Mouse (Mus musculus): ENCODE results near the gene Galnt7.

GRCm38 (mm10) chr8:57584416-57585127, 68.3 kb downstream of the Galnt7 start:
- no peak for TF ChIP-seq POLR2A (IDR thresholded peaks at IDR 0.05; ENCODE audit: low read depth, low read length)
- TF ChIP-seq SMC3 (IDR thresholded peaks at IDR 0.05; ENCODE audit: low read depth, low read length) = no peak
- no peak for TF ChIP-seq MEF2A (IDR thresholded peaks at IDR 0.05; ENCODE audit: borderline replicate concordance, low read depth, low read length)
- no peak for TF ChIP-seq HCFC1 (IDR thresholded peaks at IDR 0.05; ENCODE audit: low read depth, low read length)
- TF ChIP-seq CTCF (conservative IDR thresholded peaks at IDR 0.05 in 1 of 2, IDR thresholded peaks at IDR 0.05 in 1 of 2; ENCODE audit: low read depth in 2 of 2, low read length in 2 of 2) = no peak
- no peak for TF ChIP-seq TBP (conservative IDR thresholded peaks at IDR 0.05; ENCODE audit: low read depth, low read length)
- no peak for TF ChIP-seq POLR2AphosphoS2 (IDR thresholded peaks at IDR 0.05; ENCODE audit: low read depth, low read length)
- TF ChIP-seq MAX (IDR thresholded peaks at IDR 0.05; ENCODE audit: low read length) = no peak
- TF ChIP-seq MAFK (IDR thresholded peaks at IDR 0.05; ENCODE audit: insufficient replicate concordance, low read length) = no peak
- no peak for TF ChIP-seq MYC (IDR thresholded peaks at IDR 0.05; ENCODE audit: low read depth, low read length)

All from CH12.LX (cell line).